Mouse (Mus musculus): ENCODE data around the gene Txlna.

DNA sequence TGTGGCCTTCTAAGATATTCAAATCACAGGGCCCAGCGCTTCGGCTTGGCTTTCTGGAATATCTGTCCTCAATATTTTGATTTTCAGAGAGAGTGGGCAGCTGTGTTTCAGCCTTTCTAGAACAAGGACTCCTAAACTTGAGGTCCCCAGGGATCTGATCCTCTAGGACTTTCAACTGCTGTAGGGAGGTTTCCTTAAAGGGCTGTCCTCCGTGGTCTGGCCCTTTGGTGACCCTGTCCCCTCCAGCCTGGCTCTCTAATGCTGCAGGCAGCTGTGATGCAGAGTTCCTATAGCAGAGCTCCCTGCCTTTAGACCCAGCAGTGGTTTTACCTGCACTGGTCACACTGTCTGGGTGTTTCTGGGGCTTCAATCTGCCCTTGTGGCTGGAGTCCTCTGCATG is 24.2 kb downstream of the Txlna start:
- TF ChIP-seq CTCF (IDR thresholded peaks at IDR 0.05; ENCODE audit: low read depth, low read length) (no peak), POLR2A (IDR thresholded peaks at IDR 0.05; ENCODE audit: extremely low read depth, insufficient read depth, low read length) (no peak)

Measured in liver, adult 2 months (tissue).